Mouse (Mus musculus): ENCODE measurements around the gene Ugt2b1.

GRCm38 (mm10) chr5:86960504-86960903 is 34.2 kb upstream of the Ugt2b1 start:
- no peak for TF ChIP-seq GATA1 (IDR thresholded peaks at IDR 0.05; ENCODE audit: borderline replicate concordance, low read length)
- TF ChIP-seq CTCF (IDR thresholded peaks at IDR 0.05; ENCODE audit: low read depth, low read length) = no peak
- TF ChIP-seq POLR2AphosphoS5 (IDR thresholded peaks at IDR 0.05; ENCODE audit: insufficient replicate concordance, low read depth, low read length) = no peak

Data from G1E (cell line).